Mouse (Mus musculus) E14TG2a.4 (cell line): ENCODE results near the gene D17Wsu92e.

Experiments used
- H3K27me3 ChIP-seq: 2 replicates; pipeline ENCODE4 v1.6.1; 2014; ENCODE audit warnings: low read length, control low read depth; ENCODE audit not compliant: insufficient read depth
- H3K36me3 ChIP-seq: 2 replicates; pipeline ENCODE4 v1.6.1; 2014; ENCODE audit warnings: low read length, control low read depth; ENCODE audit not compliant: insufficient read depth
- H3K4me1 ChIP-seq: replicated peaks from 2 replicates; pipeline ENCODE4 v1.6.1; 2014; ENCODE audit warnings: low read depth, low read length, control low read depth
- H3K4me3 ChIP-seq: replicated peaks from 2 replicates; pipeline ENCODE4 v1.5.1; 2014; ENCODE audit warnings: mild to moderate bottlenecking, low read length
- H3K9me3 ChIP-seq: 2 replicates; pipeline ENCODE4 v1.6.1; 2014; ENCODE audit warnings: low read length, control low read depth
- CTCF ChIP-seq: conservative IDR thresholded peaks from 2 replicates; pipeline ENCODE4 v1.5.1; 2014; ENCODE audit warnings: low read length
- NANOG ChIP-seq: IDR thresholded peaks from 2 replicates; pipeline ENCODE4 v1.6.1; 2014; ENCODE audit warnings: borderline replicate concordance, low read length, mixed read lengths
- POU5F1 ChIP-seq: IDR thresholded peaks from 2 replicates; pipeline ENCODE4 v1.6.1; 2014; ENCODE audit warnings: low read length, borderline replicate concordance

D17Wsu92e gene

DNA sequence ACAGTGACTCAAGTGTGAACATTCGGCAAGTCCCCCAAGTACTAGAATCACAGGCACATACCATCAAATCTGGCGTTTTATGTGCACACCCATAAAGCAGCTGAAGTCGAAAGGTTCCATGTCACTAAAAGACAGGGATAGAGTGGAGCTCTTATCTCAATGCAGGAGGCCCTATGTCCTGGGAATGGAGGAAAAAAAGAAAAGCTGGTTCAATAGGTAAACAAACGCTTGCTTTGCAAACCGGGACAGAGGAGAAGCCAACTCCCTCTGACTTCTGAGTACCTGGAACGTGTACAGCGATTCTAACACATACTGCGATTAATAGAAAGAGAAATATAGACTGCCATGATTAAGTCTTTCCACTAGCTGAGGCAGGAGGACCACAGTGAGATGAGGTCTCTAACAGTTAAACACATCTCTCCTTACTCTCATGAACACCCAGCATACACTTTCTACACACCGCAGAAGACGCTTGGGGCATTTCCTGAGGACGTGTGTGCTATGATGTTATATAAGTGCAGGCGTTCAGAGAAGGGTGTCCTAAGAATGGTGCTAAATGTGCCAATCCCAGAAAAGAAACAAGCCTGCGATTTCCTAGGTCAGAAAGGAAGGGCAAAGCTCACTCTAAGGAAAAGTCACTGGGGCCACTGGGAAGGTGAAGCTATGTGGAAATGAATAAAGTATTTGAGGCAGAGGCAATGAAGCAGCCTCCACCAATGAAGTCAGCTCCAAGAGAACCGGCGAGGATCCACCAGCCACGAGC lies 9.7 kb downstream of the D17Wsu92e start:
- Histone ChIP-seq H3K36me3 (peaks cover 34% of the 10 kb centered on the region), H3K9me3 (no peaks in the 10 kb centered on the region), H3K4me3 (no peak overlapping the region), H3K4me1 (peaks cover 63% of the 10 kb centered on the region), H3K27me3 (no peaks in the 10 kb centered on the region)
- TF ChIP-seq CTCF (no peak), NANOG (no peak), POU5F1 (no peak)

DNA sequence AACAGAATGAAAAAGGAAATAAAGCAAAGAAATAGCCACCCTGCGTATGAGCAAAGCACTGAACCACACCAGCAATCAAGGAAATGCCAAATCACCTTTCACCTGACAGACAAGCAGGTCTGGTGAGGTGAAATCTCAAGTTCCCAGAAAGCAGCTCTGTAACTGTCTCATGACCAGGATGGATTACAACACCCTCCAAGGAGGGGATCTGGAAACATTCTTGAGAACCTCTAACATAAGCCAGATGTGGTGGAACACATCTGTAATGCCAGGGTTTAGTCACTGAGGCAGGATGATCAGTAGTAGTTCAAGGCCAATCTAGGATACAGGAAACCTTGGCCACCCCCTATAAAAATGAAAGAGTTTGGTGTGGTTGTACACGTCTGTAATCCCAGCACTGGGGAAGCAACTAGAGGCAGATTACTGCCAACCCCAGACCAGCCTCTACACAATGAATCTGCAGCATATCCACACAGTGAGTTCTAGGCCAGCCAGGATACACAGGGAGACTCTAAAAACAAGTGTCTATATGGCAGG lies 12.8 kb downstream of the D17Wsu92e start:
- Histone ChIP-seq H3K36me3 (peaks cover 28% of the 10 kb centered on the region), H3K4me1 (peaks cover 74% of the 10 kb centered on the region), H3K27me3 (no peaks in the 10 kb centered on the region), H3K4me3 (no peak overlapping the region), H3K9me3 (no peaks in the 10 kb centered on the region)
- TF ChIP-seq NANOG, result no peak
- no peak for TF ChIP-seq POU5F1
- TF ChIP-seq CTCF, result no peak

DNA sequence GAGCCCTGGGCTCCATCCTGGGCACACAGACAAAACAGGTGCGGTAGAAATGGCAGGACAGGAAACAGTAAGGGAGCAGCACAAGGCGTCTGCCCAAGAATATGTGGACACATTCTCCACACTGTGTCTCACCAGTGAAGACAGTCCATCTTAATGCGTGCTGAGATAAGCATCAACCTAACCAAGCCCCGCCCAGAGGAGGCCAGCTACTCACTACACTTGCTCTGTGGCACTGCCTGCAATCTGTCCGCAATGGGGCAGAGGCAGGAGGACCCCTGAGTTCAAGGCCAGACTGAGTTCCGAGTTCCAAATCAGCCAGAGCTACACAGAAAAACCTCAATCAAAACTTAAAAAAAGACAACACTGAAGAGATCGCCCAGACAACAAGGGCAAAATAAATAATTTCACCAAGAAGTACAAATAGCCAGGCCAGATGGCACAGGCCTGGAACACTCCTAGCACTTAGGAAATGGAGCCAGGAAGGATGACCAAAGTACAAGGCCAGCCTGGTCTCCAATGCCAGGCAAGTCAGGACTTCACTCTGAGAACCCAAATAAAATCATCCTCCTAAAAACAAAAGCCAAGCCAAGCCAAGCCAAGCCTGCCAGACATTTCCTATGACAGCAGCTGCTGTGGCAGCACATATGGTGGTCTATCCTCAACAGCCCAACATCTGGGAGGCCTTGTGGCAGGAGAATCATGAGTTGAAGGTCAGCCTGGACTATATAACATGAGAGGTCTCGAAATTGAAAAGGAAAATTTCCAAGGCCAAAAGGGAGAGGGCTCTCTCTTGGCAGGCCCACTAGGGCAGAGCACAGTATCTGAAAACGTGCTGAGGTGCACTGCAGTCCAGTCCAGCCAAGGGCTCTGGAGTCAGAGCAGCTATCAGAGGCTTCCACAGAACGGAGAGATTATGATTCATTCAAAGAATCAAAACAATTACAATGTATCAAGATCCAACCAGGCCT lies 15.4 kb downstream of the D17Wsu92e start:
- peaks cover 10% of the 10 kb centered on the region for H3K36me3 ChIP-seq
- no peak for TF ChIP-seq CTCF
- TF ChIP-seq NANOG, result no peak
- TF ChIP-seq POU5F1, result no peak
- peaks cover 80% of the 10 kb centered on the region for H3K4me1 ChIP-seq
- peak overlapping the region; percentile 17; the same call in 1 of the 2 replicates for H3K4me3 ChIP-seq
- no peaks in the 10 kb centered on the region for H3K27me3 ChIP-seq
- H3K9me3 ChIP-seq, result no peaks in the 10 kb centered on the region

DNA sequence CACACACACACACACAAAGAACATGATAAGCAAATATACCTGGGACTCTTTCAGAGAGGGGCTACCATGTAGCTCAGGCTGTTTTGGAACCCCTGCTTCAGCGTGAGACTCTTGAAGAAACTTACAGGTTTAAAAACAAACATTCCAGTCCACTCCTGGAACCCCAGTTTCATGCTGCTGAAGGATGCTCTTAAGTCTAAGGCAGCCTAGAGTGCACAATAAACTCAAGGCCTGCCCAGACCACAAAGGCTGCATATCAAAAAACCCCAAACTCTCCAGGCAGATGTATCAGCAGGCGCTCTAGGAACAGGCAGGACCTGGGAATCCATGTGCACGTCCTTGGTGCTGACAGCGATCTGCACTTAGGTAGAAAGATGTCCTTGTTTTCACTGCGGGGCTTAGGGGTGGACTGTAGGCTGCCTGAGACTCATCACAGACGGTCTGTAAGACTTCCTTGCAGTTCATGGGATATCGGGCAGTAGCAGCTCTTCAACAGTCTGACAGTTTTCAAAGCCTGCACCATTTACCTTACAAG lies 16.2 kb downstream of the D17Wsu92e start:
- H3K4me1 ChIP-seq, result peaks cover 88% of the 10 kb centered on the region
- H3K36me3 ChIP-seq, result peaks cover 6% of the 10 kb centered on the region
- H3K9me3 ChIP-seq, result no peaks in the 10 kb centered on the region
- H3K27me3 ChIP-seq, result no peaks in the 10 kb centered on the region
- no peak overlapping the region for H3K4me3 ChIP-seq
- TF ChIP-seq POU5F1 (no peak), CTCF (no peak), NANOG (no peak)

DNA sequence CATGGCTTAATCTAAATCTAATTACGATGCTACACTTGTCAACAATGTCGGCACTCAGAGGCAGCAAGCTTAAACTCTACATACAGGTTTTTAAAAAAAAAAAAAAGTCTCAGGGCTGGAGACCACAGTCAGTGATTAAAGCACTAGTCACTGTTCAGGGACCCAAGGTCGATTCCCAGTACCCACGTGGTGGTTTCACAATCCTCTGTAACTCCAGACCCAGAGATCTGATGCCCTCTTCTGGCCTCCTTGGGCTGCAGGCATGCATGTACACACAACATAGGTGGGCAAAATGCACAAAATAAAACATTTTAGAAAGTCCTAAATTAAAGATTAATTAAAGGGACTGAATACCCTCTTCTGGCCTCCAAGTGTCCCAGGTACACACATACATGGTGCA lies 16.7 kb downstream of the D17Wsu92e start:
- Histone ChIP-seq H3K36me3 (peaks cover 6% of the 10 kb centered on the region), H3K9me3 (no peaks in the 10 kb centered on the region), H3K4me3 (no peak overlapping the region), H3K27me3 (no peaks in the 10 kb centered on the region), H3K4me1 (peaks cover 90% of the 10 kb centered on the region)
- TF ChIP-seq POU5F1 (no peak), CTCF (no peak), NANOG (no peak)

DNA sequence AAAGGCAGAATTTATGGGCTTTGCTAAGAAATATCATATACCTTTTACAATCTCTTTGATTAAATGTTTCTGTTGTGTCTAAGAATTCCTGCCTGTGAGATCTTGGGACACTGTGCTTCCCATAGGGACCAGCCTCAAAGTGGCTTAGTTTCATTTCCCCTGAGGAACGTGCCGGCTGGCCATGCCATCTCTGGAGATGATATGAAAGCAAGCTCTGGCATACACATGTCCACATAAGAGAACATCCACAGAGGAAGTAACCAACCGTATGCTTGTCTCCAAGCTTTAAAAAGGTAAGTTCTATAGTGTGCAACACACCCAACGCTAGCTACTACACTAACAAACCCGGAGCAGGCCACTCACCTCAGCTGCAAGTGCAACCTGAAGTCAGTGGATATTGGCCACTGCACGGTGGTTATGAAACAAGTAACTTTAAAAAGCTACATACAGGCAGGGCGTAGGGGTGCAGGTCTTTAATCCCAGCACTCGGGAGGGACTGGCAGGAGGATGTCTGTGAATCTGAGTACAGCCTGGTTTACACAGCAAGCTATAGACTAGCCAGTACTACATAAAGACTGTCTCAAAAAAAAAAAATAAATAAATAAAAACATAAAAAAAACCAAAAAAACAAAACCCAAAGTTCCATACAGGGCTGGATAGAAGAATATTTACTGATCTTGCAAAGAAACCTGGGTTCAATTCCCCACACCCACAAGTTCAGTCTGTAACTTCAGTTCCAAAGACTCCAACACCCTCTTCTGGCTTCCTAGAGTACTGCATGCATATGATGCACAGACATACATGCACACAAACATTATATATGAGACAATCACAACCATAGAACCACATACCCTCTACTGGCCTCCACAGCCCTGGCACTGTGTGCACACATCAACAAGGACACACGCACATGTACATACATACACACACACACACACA lies 19.5 kb downstream of the D17Wsu92e start:
- peaks cover 9% of the 10 kb centered on the region; the same call in 1 of the 2 replicates for H3K36me3 ChIP-seq
- H3K4me1 ChIP-seq, result peaks cover 93% of the 10 kb centered on the region
- H3K9me3 ChIP-seq, result no peaks in the 10 kb centered on the region
- no peaks in the 10 kb centered on the region for H3K27me3 ChIP-seq
- TF ChIP-seq POU5F1 (no peak), CTCF (peak; percentile 40)
- H3K4me3 ChIP-seq, result peak overlapping the region; percentile 64

DNA sequence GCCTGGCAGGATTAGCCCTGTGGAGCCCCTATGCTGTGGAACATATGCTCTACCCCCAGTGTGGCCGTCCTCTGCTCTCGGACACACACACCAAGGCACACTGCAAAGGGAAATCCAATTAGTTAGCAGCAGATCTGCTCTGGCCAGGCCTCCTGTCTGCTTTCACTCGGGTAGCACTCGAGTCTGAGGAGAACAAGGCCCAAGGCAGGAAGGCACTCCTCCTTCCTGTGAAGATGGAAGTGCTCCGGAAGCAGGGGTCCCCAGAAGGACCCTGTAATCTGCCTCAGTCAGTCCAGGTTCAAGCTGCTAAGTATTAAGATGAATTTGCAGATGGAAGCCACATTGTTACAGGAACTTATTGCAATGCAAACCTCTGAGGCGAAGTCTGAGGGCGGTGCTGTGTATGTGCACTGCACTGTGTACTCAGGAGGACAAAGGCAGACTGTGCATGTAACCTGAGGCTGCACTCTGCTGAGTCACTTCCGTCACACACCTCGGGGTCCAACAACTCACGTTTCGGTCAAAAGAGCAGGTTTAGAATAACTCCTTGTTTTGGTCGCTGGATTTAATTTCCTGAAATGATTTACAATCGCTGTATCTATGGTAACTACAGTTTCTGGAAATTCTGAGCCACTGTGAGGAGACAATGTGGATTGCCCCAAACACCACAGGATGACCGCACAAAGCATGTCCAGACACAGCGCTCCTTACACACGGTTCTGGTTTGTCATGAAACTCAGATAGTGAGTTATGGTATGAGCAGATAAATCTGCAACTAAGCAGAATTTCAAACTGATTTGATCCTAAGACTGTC lies 20.5 kb downstream of the D17Wsu92e start:
- peak overlapping the region; percentile 64 for H3K4me3 ChIP-seq
- no peak for TF ChIP-seq CTCF
- no peak for TF ChIP-seq POU5F1
- TF ChIP-seq NANOG, result no peak
- no peaks in the 10 kb centered on the region for H3K9me3 ChIP-seq
- H3K36me3 ChIP-seq, result peaks cover 11% of the 10 kb centered on the region; the same call in 1 of the 2 replicates
- H3K27me3 ChIP-seq, result no peaks in the 10 kb centered on the region
- peaks cover 92% of the 10 kb centered on the region for H3K4me1 ChIP-seq
